In the genomic region with DNA sequence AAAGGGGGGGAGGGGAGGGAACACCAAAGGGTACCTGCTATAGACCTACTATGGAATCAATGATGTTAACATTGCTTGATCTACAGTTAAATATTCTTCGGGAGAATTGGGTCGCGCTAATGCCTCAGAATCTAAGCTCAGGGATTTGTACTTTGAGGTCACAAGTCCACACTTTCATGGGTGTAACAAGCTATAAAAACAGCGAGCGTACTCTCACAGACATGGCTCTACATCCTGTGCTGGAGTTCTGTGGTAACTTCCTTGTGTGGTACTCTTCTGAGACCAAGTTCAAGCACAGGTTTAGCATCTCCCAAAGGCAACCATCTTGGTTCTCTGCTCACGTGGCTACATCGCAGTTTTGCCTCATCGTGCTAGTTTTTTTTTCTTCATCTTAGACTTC, we compare ENCODE assay signal across 23 mouse cellular contexts.
"Had no signal": no experiment of that assay in that cellular context is flagged by ENCODE, and none has a peak within 500 bp of the region (broad histone marks: within the 10 kb centered on the region; RNA-seq: fewer than 3 reads in every experiment).

No protein-coding gene starts in this region.

- DNase-seq: gastrocnemius, adult 2 months; gastrocnemius, postnatal 10 days; gastrocnemius, postnatal 25 days; heart, adult 2 months; heart, postnatal 10 days; heart, postnatal 4 days; kidney, adult 18-20 months; kidney, adult 8-10 months; kidney, postnatal 10 days; kidney, postnatal 25 days; layer of hippocampus, adult 9-11 months; layer of hippocampus, postnatal 36 days; left cerebral cortex, postnatal 4 days had no signal

- H3K4me1 ChIP-seq: limb, embryonic 15.5 days; liver, embryonic 12.5 days had no signal

- H3K9me3 ChIP-seq: heart, embryonic 12.5 days; hindbrain, embryonic 10.5 days; hindbrain, embryonic 12.5 days; limb, embryonic 13.5 days; limb, embryonic 15.5 days; liver, embryonic 12.5 days had no signal

- H3K36me3 ChIP-seq: heart, embryonic 12.5 days; hindbrain, embryonic 10.5 days; hindbrain, embryonic 12.5 days; limb, embryonic 13.5 days; limb, embryonic 15.5 days; liver, embryonic 12.5 days had no signal

- H3K9ac ChIP-seq: heart, embryonic 12.5 days; hindbrain, embryonic 12.5 days; hindbrain, embryonic 14.5 days; limb, embryonic 13.5 days; limb, embryonic 15.5 days; liver, embryonic 12.5 days; liver, embryonic 14.5 days had no signal

- H3K4me3 ChIP-seq: gastrocnemius, adult 2 months; heart, adult 2 months; heart, embryonic 12.5 days; hindbrain, embryonic 10.5 days; hindbrain, embryonic 12.5 days; limb, embryonic 13.5 days; limb, embryonic 15.5 days; liver, embryonic 12.5 days had no signal

- H3K27ac ChIP-seq: gastrocnemius, adult 2 months; heart, adult 2 months; hindbrain, embryonic 10.5 days; hindbrain, embryonic 12.5 days; hindbrain, embryonic 14.5 days; limb, embryonic 13.5 days; limb, embryonic 15.5 days; liver, embryonic 12.5 days; liver, embryonic 14.5 days had no signal

- H3K27me3 ChIP-seq: heart, embryonic 12.5 days; hindbrain, embryonic 12.5 days; limb, embryonic 13.5 days; limb, embryonic 15.5 days; liver, embryonic 12.5 days had no signal

- ATAC-seq: hindbrain, embryonic 16.5 days; inflammation-experienced regulatory T-cells, adult 6 months; liver, embryonic 12.5 days had no signal

- H3K4me2 ChIP-seq: heart, embryonic 12.5 days; hindbrain, embryonic 12.5 days; hindbrain, embryonic 14.5 days; limb, embryonic 13.5 days; limb, embryonic 15.5 days; liver, embryonic 12.5 days had no signal
